Mouse (Mus musculus): ENCODE data around the gene Mtx1.

GRCm38 (mm10) chr3:89161786-89162185 lies 65.1 kb downstream of the Mtx1 start:
- TF ChIP-seq POLR2A (IDR thresholded peaks at IDR 0.05; ENCODE audit: borderline replicate concordance, control insufficient read depth, low read depth, low read length) (no peak), CTCF (IDR thresholded peaks at IDR 0.05; ENCODE audit: control insufficient read depth, insufficient read depth, low read length) (no peak)
